Mouse (Mus musculus): ENCODE measurements around the gene Foxn3. TPM values are rescaled to one million over a fixed set of nuclear protein-coding genes. Genes with fewer than 3 reads are reported as not detected.

Gene Foxn3
- polyA plus RNA-seq, 1 experiment from 2014 or later = 93.4 TPM

GRCm38 (mm10) chr12:99239735-99240134, 323.6 kb downstream of the Foxn3 start:
- Histone ChIP-seq H3K4me3 (ENCODE audit: low read depth, low read length) (no peak overlapping the region), H3K27me3 (ENCODE audit: control insufficient read depth, insufficient read depth, low read length) (no peaks in the 10 kb centered on the region), H3K9me3 (ENCODE audit: control insufficient read depth, low read depth, low read length) (no peaks in the 10 kb centered on the region), H3K36me3 (ENCODE audit: control insufficient read depth, insufficient read depth, low read length) (no peaks in the 10 kb centered on the region), H3K4me1 (ENCODE audit: control insufficient read depth, insufficient read depth, low read length) (0 out of 2 replicates have a peak, but pooled peaks cover 6% of the 10 kb centered on the region), H3K9ac (replicated peaks; ENCODE audit: low read depth, low read length) (no peak overlapping the region), H3K4me2 (replicated peaks; ENCODE audit: low read depth, low read length) (no peak overlapping the region), H3K27ac (ENCODE audit: low read length) (no peak overlapping the region)
- peak; percentile 42; the same call in 1 of the 2 replicates for ATAC-seq (ENCODE audit: insufficient number of reproducible peaks, insufficient read depth, low FRiP score, low read depth)
- WGBS = 52% methylated on average over 11 of the region's 11 CpGs

- H3K4me3 ChIP-seq (ENCODE audit: low read depth, low read length) = no peak overlapping the region
- no peaks in the 10 kb centered on the region for H3K36me3 ChIP-seq (ENCODE audit: control insufficient read depth, insufficient read depth, low read length)
- no peaks in the 10 kb centered on the region for H3K9me3 ChIP-seq (ENCODE audit: control insufficient read depth, low read depth, low read length)
- 0 out of 2 replicates have a peak, but pooled peaks cover 6% of the 10 kb centered on the region for H3K4me1 ChIP-seq (ENCODE audit: control insufficient read depth, insufficient read depth, low read length)
- WGBS = 89% methylated on average over 9 of the region's 9 CpGs
- H3K27ac ChIP-seq (ENCODE audit: low read length) = no peak overlapping the region
- H3K27me3 ChIP-seq (ENCODE audit: control insufficient read depth, insufficient read depth, low read length) = no peaks in the 10 kb centered on the region
- H3K4me2 ChIP-seq (replicated peaks; ENCODE audit: low read depth, low read length) = no peak overlapping the region
- no peak overlapping the region for H3K9ac ChIP-seq (replicated peaks; ENCODE audit: low read depth, low read length)
- no peak for ATAC-seq (ENCODE audit: insufficient number of reproducible peaks, insufficient read depth, low FRiP score, low read depth)
Observed at GRCm38 (mm10) chr12:99237497-99237896, 325.9 kb downstream of the Foxn3 start.

- H3K27ac ChIP-seq (ENCODE audit: low read length) = no peak overlapping the region
- ATAC-seq (ENCODE audit: insufficient number of reproducible peaks, insufficient read depth, low FRiP score, low read depth) = no peak
- no peak overlapping the region for H3K4me2 ChIP-seq (replicated peaks; ENCODE audit: low read depth, low read length)
- no peaks in the 10 kb centered on the region for H3K9me3 ChIP-seq (ENCODE audit: control insufficient read depth, low read depth, low read length)
- no peak overlapping the region for H3K9ac ChIP-seq (replicated peaks; ENCODE audit: low read depth, low read length)
- no peak overlapping the region for H3K4me3 ChIP-seq (ENCODE audit: low read depth, low read length)
- H3K27me3 ChIP-seq (ENCODE audit: control insufficient read depth, insufficient read depth, low read length) = no peaks in the 10 kb centered on the region
- H3K36me3 ChIP-seq (ENCODE audit: control insufficient read depth, insufficient read depth, low read length) = no peaks in the 10 kb centered on the region
- no peaks in the 10 kb centered on the region for H3K4me1 ChIP-seq (ENCODE audit: control insufficient read depth, insufficient read depth, low read length)
- 64% methylated on average over 6 of the region's 6 CpGs for WGBS
Observed at GRCm38 (mm10) chr12:99234346-99234745, 329.0 kb downstream of the Foxn3 start.

GRCm38 (mm10) chr12:99233386-99233785, 330.0 kb downstream of the Foxn3 start:
- WGBS = 68% methylated on average over 2 of the region's 2 CpGs
- Histone ChIP-seq H3K9me3 (ENCODE audit: control insufficient read depth, low read depth, low read length) (no peaks in the 10 kb centered on the region), H3K4me1 (ENCODE audit: control insufficient read depth, insufficient read depth, low read length) (no peaks in the 10 kb centered on the region), H3K36me3 (ENCODE audit: control insufficient read depth, insufficient read depth, low read length) (no peaks in the 10 kb centered on the region), H3K4me3 (ENCODE audit: low read depth, low read length) (no peak overlapping the region), H3K27ac (ENCODE audit: low read length) (no peak overlapping the region), H3K4me2 (replicated peaks; ENCODE audit: low read depth, low read length) (no peak overlapping the region), H3K9ac (replicated peaks; ENCODE audit: low read depth, low read length) (no peak overlapping the region), H3K27me3 (ENCODE audit: control insufficient read depth, insufficient read depth, low read length) (no peaks in the 10 kb centered on the region)
- no peak for ATAC-seq (ENCODE audit: insufficient number of reproducible peaks, insufficient read depth, low FRiP score, low read depth)

- H3K4me1 ChIP-seq (ENCODE audit: control insufficient read depth, insufficient read depth, low read length) = no peaks in the 10 kb centered on the region
- ATAC-seq (ENCODE audit: insufficient number of reproducible peaks, insufficient read depth, low FRiP score, low read depth) = no peak
- 82% methylated on average over 9 of the region's 9 CpGs for WGBS
Observed at GRCm38 (mm10) chr12:99232478-99232877, 330.9 kb downstream of the Foxn3 start.

GRCm38 (mm10) chr12:99231321-99231720, 332.1 kb downstream of the Foxn3 start:
- Histone ChIP-seq H3K27ac (ENCODE audit: low read length) (no peak overlapping the region), H3K36me3 (ENCODE audit: control insufficient read depth, insufficient read depth, low read length) (no peaks in the 10 kb centered on the region), H3K4me2 (replicated peaks; ENCODE audit: low read depth, low read length) (no peak overlapping the region), H3K9ac (replicated peaks; ENCODE audit: low read depth, low read length) (no peak overlapping the region), H3K4me1 (ENCODE audit: control insufficient read depth, insufficient read depth, low read length) (no peaks in the 10 kb centered on the region), H3K4me3 (ENCODE audit: low read depth, low read length) (no peak overlapping the region), H3K9me3 (ENCODE audit: control insufficient read depth, low read depth, low read length) (no peaks in the 10 kb centered on the region), H3K27me3 (ENCODE audit: control insufficient read depth, insufficient read depth, low read length) (no peaks in the 10 kb centered on the region)
- WGBS = 78% methylated on average over 6 of the region's 6 CpGs
- ATAC-seq (ENCODE audit: insufficient number of reproducible peaks, insufficient read depth, low FRiP score, low read depth) = no peak

More at GRCm38 (mm10) chr12:99232478-99232877, 330.9 kb downstream of the Foxn3 start:
- H3K4me2 ChIP-seq (replicated peaks; ENCODE audit: low read depth, low read length) = no peak overlapping the region
- no peak overlapping the region for H3K9ac ChIP-seq (replicated peaks; ENCODE audit: low read depth, low read length)
- H3K4me3 ChIP-seq (ENCODE audit: low read depth, low read length) = no peak overlapping the region
- H3K27me3 ChIP-seq (ENCODE audit: control insufficient read depth, insufficient read depth, low read length) = no peaks in the 10 kb centered on the region
- H3K27ac ChIP-seq (ENCODE audit: low read length) = no peak overlapping the region
- H3K9me3 ChIP-seq (ENCODE audit: control insufficient read depth, low read depth, low read length) = no peaks in the 10 kb centered on the region
- H3K36me3 ChIP-seq (ENCODE audit: control insufficient read depth, insufficient read depth, low read length) = no peaks in the 10 kb centered on the region

GRCm38 (mm10) chr12:99230783-99231048, 332.7 kb downstream of the Foxn3 start:
- no peaks in the 10 kb centered on the region for H3K9me3 ChIP-seq (ENCODE audit: control insufficient read depth, low read depth, low read length)
- no peak overlapping the region for H3K4me2 ChIP-seq (replicated peaks; ENCODE audit: low read depth, low read length)
- no peak for ATAC-seq (ENCODE audit: insufficient number of reproducible peaks, insufficient read depth, low FRiP score, low read depth)
- no peaks in the 10 kb centered on the region for H3K27me3 ChIP-seq (ENCODE audit: control insufficient read depth, insufficient read depth, low read length)
- H3K4me3 ChIP-seq (ENCODE audit: low read depth, low read length) = no peak overlapping the region
- no peak overlapping the region for H3K9ac ChIP-seq (replicated peaks; ENCODE audit: low read depth, low read length)
- 55% methylated on average over 5 of the region's 5 CpGs for WGBS
- no peaks in the 10 kb centered on the region for H3K36me3 ChIP-seq (ENCODE audit: control insufficient read depth, insufficient read depth, low read length)
- H3K4me1 ChIP-seq (ENCODE audit: control insufficient read depth, insufficient read depth, low read length) = no peaks in the 10 kb centered on the region
- no peak overlapping the region for H3K27ac ChIP-seq (ENCODE audit: low read length)

GRCm38 (mm10) chr12:99229973-99230782, 333.2 kb downstream of the Foxn3 start:
- H3K9ac ChIP-seq (replicated peaks; ENCODE audit: low read depth, low read length) = no peak overlapping the region
- H3K27me3 ChIP-seq (ENCODE audit: control insufficient read depth, insufficient read depth, low read length) = no peaks in the 10 kb centered on the region
- no peak overlapping the region for H3K4me3 ChIP-seq (ENCODE audit: low read depth, low read length)
- no peak for ATAC-seq (ENCODE audit: insufficient number of reproducible peaks, insufficient read depth, low FRiP score, low read depth)
- WGBS = 69% methylated on average over 17 of the region's 17 CpGs
- H3K4me2 ChIP-seq (replicated peaks; ENCODE audit: low read depth, low read length) = no peak overlapping the region
- no peak overlapping the region for H3K27ac ChIP-seq (ENCODE audit: low read length)
- H3K4me1 ChIP-seq (ENCODE audit: control insufficient read depth, insufficient read depth, low read length) = no peaks in the 10 kb centered on the region
- H3K9me3 ChIP-seq (ENCODE audit: control insufficient read depth, low read depth, low read length) = no peaks in the 10 kb centered on the region
- no peaks in the 10 kb centered on the region for H3K36me3 ChIP-seq (ENCODE audit: control insufficient read depth, insufficient read depth, low read length)
